Mouse (Mus musculus) G1E (cell line): ENCODE measurements around the gene Ank3. TPM values are rescaled to one million over a fixed set of nuclear protein-coding genes. Genes with fewer than 3 reads are reported as not detected.

ENCODE experiments used
- ATAC-seq: 2 replicates; pipeline ENCODE4 v1.8.0; 2016; ENCODE audit warnings: mild to moderate bottlenecking; ENCODE audit not compliant: insufficient number of reproducible peaks, poor library complexity, low FRiP score, severe bottlenecking; ENCODE audit errors: extremely low read depth
- DNase-seq: peaks from one replicate; pipeline ENCODE4 v3.0.0; 2012; ENCODE audit warnings: low spot score
- H3K27me3 ChIP-seq: 2 replicates; pipeline ENCODE4 v1.6.1; 2012; ENCODE audit warnings: mild to moderate bottlenecking, low read length, inconsistent platforms; ENCODE audit not compliant: insufficient read depth
- H3K36me3 ChIP-seq: replicated peaks from 2 replicates; pipeline ENCODE3; 2012; ENCODE audit warnings: mild to moderate bottlenecking, inconsistent platforms
- H3K4me1 ChIP-seq: 2 replicates; pipeline ENCODE4 v1.6.1; 2012; ENCODE audit warnings: low read depth, low read length, inconsistent platforms, mixed read lengths; ENCODE audit not compliant: insufficient read depth
- H3K4me3 ChIP-seq: 2 replicates; pipeline ENCODE4 v1.5.1; 2012; ENCODE audit warnings: low read depth, mild to moderate bottlenecking, inconsistent platforms, low read length, moderate library complexity, mixed read lengths
- H3K9me3 ChIP-seq: replicated peaks from 2 replicates; pipeline ENCODE4 v1.6.1; 2012; ENCODE audit warnings: inconsistent platforms
- CTCF ChIP-seq: IDR thresholded peaks from 2 replicates; pipeline ENCODE4 v1.5.1; 2012; ENCODE audit warnings: low read depth, low read length, inconsistent platforms, mixed read lengths
- GATA1 ChIP-seq: IDR thresholded peaks from 2 replicates; pipeline ENCODE4 v1.6.1; 2012; ENCODE audit warnings: borderline replicate concordance, low read length, inconsistent platforms, mixed read lengths
- GATA2 ChIP-seq: IDR thresholded peaks from 2 replicates; pipeline ENCODE4 v1.6.1; 2012; ENCODE audit warnings: low read depth, low read length, inconsistent platforms, borderline replicate concordance
- POLR2AphosphoS5 ChIP-seq: IDR thresholded peaks from 2 replicates; pipeline ENCODE4 v1.6.1; 2012; ENCODE audit warnings: low read depth, low read length, inconsistent platforms; ENCODE audit not compliant: insufficient replicate concordance
- TAL1 ChIP-seq: conservative IDR thresholded peaks from 2 replicates; pipeline ENCODE4 v1.6.1; 2012; ENCODE audit warnings: low read depth, low read length, inconsistent platforms, mixed read lengths
- polyA plus RNA-seq: library from polyadenylated mRNA; stranded (reverse); fragments of >175 nt; gene quantifications from 2 replicates; pipeline ENCODE4 v1.2.3, GENCODE M21; 2012
- total RNA-seq, 2 experiments: library from RNA; stranded (forward) in 1 of 2; stranded (reverse) in 1 of 2; fragments of 200-1000 nt in 1 of 2; fragments of >200 nt in 1 of 2; fragmentation: Nextera tagmentation in 1 of 2; gene quantifications; 2 replicates each; pipeline ENCODE4 v1.2.3; 2014 to 2017

Gene Ank3
- total and polyA plus RNA-seq, 3 experiments = 0.98 TPM; not detected in 2

GRCm38 (mm10) chr10:70032982-70033381 is 634.4 kb downstream of the Ank3 start:
- TF ChIP-seq GATA2 = no peak
- no peak for TF ChIP-seq CTCF
- no peak for TF ChIP-seq POLR2AphosphoS5
- no peak for TF ChIP-seq GATA1
- no peak for TF ChIP-seq TAL1
- Histone ChIP-seq H3K27me3 (no peaks in the 10 kb centered on the region), H3K4me1 (no peaks in the 10 kb centered on the region), H3K36me3 (no peaks in the 10 kb centered on the region), H3K9me3 (peaks cover 40% of the 10 kb centered on the region), H3K4me3 (no peak overlapping the region)
- DNase-seq (no peak), ATAC-seq (no peak)

- DNase-seq (no peak), ATAC-seq (no peak)
Observed at GRCm38 (mm10) chr10:70033856-70034255, 635.3 kb downstream of the Ank3 start.

DNA sequence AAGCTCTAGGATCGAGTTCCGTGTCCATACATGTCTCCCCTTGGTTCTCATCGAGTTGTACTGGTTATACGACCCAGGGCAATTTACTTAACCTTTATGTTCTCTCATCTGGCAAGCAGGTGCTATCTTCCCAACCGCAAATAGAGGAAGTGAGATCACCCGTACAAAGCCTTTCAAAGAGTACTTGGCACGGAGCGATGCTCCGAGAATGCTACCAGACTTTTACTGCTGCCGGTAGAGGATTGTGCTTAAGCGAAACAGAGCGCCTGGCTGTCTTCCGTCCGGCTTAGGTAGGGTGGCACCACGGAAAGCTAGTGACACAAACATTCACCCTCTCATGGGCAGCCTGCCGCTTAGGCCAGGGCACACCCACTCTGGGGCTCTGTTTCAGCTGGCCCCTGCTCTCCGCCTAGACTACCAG is 641.3 kb downstream of the Ank3 start:
- TF ChIP-seq GATA2 (no peak), POLR2AphosphoS5 (no peak), TAL1 (no peak), GATA1 (no peak), CTCF (no peak)
- Histone ChIP-seq H3K4me3 (no peak overlapping the region), H3K4me1 (no peaks in the 10 kb centered on the region), H3K27me3 (no peaks in the 10 kb centered on the region), H3K36me3 (no peaks in the 10 kb centered on the region), H3K9me3 (peaks cover 30% of the 10 kb centered on the region)
- no peak for DNase-seq
- no peak for ATAC-seq

More at GRCm38 (mm10) chr10:70033856-70034255, 635.3 kb downstream of the Ank3 start:
- H3K4me1 ChIP-seq = no peaks in the 10 kb centered on the region
- no peaks in the 10 kb centered on the region for H3K27me3 ChIP-seq
- peaks cover 36% of the 10 kb centered on the region for H3K9me3 ChIP-seq
- H3K4me3 ChIP-seq = no peak overlapping the region
- TF ChIP-seq POLR2AphosphoS5 = no peak
- no peak for TF ChIP-seq CTCF
- no peak for TF ChIP-seq TAL1
- TF ChIP-seq GATA1 = no peak
- no peak for TF ChIP-seq GATA2
- no peaks in the 10 kb centered on the region for H3K36me3 ChIP-seq

DNA sequence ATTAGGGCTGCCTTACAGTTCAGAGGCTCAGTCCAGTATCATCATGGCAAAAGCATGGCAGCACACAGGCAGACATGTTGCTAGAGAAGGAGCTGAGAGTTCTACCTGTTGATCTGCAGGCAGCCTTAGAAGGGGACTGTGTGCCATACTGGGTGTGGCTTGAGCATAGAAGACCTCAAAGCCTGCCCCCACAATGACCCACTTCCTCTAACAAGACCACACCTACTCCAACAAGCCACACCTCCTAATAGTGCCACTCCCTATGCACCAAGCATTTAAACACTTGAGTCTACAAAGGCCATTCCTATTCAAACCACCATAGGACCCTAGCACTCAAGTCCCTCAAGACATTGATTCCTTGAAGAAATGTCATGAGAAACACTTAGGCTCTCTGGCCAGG is 643.0 kb downstream of the Ank3 start:
- H3K4me3 ChIP-seq = no peak overlapping the region
- H3K36me3 ChIP-seq = no peaks in the 10 kb centered on the region
- H3K4me1 ChIP-seq = no peaks in the 10 kb centered on the region
- no peaks in the 10 kb centered on the region for H3K27me3 ChIP-seq
- peaks cover 31% of the 10 kb centered on the region for H3K9me3 ChIP-seq
- no peak for TF ChIP-seq GATA2
- TF ChIP-seq POLR2AphosphoS5 = no peak
- no peak for TF ChIP-seq TAL1
- no peak for TF ChIP-seq CTCF
- TF ChIP-seq GATA1 = no peak
- DNase-seq = no peak
- ATAC-seq = no peak

DNA sequence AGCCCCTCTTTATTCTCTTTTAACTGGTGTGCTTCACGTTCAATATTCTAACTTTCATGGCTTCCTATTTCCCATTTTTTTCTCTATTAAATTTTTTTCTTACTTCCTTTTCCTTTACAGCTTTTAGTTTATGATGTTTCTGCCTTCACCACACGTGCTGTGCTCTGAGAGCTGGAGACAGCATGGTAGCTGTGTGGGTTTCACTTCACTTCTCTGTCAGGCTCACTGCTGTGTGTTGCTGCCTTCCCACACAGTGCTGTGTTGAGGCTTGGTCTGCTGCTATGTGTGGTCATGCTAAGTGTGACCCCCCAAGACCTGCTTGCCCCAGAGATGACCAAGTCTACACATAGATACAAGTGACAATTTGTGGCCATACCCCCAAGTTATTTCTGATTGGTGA is 647.1 kb downstream of the Ank3 start:
- DNase-seq = no peak
- TF ChIP-seq GATA1 = no peak
- no peak for TF ChIP-seq CTCF
- no peak for TF ChIP-seq TAL1
- TF ChIP-seq POLR2AphosphoS5 = no peak
- no peak for TF ChIP-seq GATA2
- H3K4me3 ChIP-seq = no peak overlapping the region
- no peak for ATAC-seq
- no peaks in the 10 kb centered on the region for H3K4me1 ChIP-seq
- no peaks in the 10 kb centered on the region for H3K27me3 ChIP-seq
- peaks cover 31% of the 10 kb centered on the region for H3K9me3 ChIP-seq
- H3K36me3 ChIP-seq = no peaks in the 10 kb centered on the region

GRCm38 (mm10) chr10:70049771-70050170 is 651.2 kb downstream of the Ank3 start:
- TF ChIP-seq TAL1 (no peak), GATA1 (no peak), GATA2 (no peak), CTCF (no peak)

DNA sequence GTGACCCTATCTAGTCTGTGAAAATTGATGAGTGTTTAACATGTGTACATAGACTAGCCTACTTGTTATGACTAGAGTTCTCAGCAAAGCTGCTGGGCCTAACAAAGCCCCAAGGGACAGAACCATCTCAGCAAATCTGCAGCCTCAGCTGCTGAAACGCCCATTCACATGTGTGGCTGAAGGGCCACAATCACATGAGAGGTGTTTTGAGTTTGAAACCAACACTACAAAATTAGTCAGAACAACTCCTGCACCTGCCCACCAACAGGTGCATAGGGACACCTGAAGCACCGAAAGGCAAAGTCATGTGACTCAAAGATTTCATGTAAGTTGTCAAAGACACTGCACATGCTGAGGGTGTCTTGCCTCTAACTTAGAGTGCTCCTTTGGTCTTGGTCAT is 656.7 kb downstream of the Ank3 start:
- ATAC-seq = no peak
- DNase-seq = no peak
- Histone ChIP-seq H3K9me3 (peaks cover 16% of the 10 kb centered on the region), H3K36me3 (no peaks in the 10 kb centered on the region), H3K27me3 (no peaks in the 10 kb centered on the region), H3K4me3 (no peak overlapping the region), H3K4me1 (no peaks in the 10 kb centered on the region)
- TF ChIP-seq TAL1 = no peak

More at GRCm38 (mm10) chr10:70049771-70050170, 651.2 kb downstream of the Ank3 start:
- Histone ChIP-seq H3K27me3 (no peaks in the 10 kb centered on the region), H3K4me1 (no peaks in the 10 kb centered on the region), H3K36me3 (no peaks in the 10 kb centered on the region), H3K9me3 (peaks cover 29% of the 10 kb centered on the region), H3K4me3 (no peak overlapping the region)
- no peak for ATAC-seq
- no peak for DNase-seq
